Mouse (Mus musculus) kidney, postnatal 0 days (tissue): Measurements from ENCODE around the gene Wdfy1. TPM values are rescaled to one million over a fixed set of nuclear protein-coding genes. Genes with fewer than 3 reads are reported as not detected.

Experiments
- ATAC-seq: fragments of 200-750 bp; cut with Nextera tagmentation; replicated peaks from 2 replicates; pipeline ENCODE4 v1.8.0; 2017; ENCODE audit warnings: low read depth, moderate number of reproducible peaks, moderate TSS enrichment, moderate library complexity; ENCODE audit not compliant: low FRiP score
- DNase-seq: peaks from one replicate; pipeline ENCODE4 v3.0.0-alpha.2; 2016; ENCODE audit warnings: low spot score
- H3K27ac ChIP-seq: fragments of 300-500 bp; sonication (generic); 2 replicates; pipeline ENCODE4 v1.5.1; 2014; ENCODE audit warnings: mild to moderate bottlenecking
- H3K27me3 ChIP-seq: fragments of 300-500 bp; sonication (generic); 2 replicates; pipeline ENCODE4 v1.6.1; 2014; ENCODE audit warnings: low read length, mixed read lengths; ENCODE audit not compliant: insufficient read depth
- H3K36me3 ChIP-seq: fragments of 300-500 bp; sonication (generic); 2 replicates; pipeline ENCODE4 v1.6.1; 2014; ENCODE audit warnings: low read length, mixed read lengths; ENCODE audit not compliant: insufficient read depth
- H3K4me1 ChIP-seq: fragments of 300-500 bp; sonication (generic); replicated peaks from 2 replicates; pipeline ENCODE4 v1.6.1; 2014; ENCODE audit warnings: antibody characterized with exemption, low read length, mixed read lengths; ENCODE audit not compliant: insufficient read depth
- H3K4me2 ChIP-seq: fragments of 300-500 bp; sonication (generic); 2 replicates; pipeline ENCODE4 v1.6.1; 2014; ENCODE audit warnings: mild to moderate bottlenecking, low read length, moderate library complexity, mixed read lengths
- H3K4me3 ChIP-seq: fragments of 300-500 bp; sonication (generic); replicated peaks from 2 replicates; pipeline ENCODE4 v1.5.1; 2014; ENCODE audit warnings: low read depth, low read length
- H3K9ac ChIP-seq: fragments of 300-500 bp; sonication (generic); 2 replicates; pipeline ENCODE4 v1.6.1; 2014; ENCODE audit warnings: low read depth, low read length
- H3K9me3 ChIP-seq: fragments of 300-500 bp; sonication (generic); replicated peaks from 2 replicates; pipeline ENCODE4 v1.6.1; 2016; ENCODE audit warnings: low read length, inconsistent platforms, mixed read lengths
- CTCF ChIP-seq: IDR thresholded peaks from 2 replicates; pipeline ENCODE4 v1.5.1; 2016; ENCODE audit warnings: antibody characterized with exemption, low read depth, mild to moderate bottlenecking, moderate library complexity
- WGBS: fragments of 180-500 bp; shearing (Covaris S2); extraction: QIAGEN DNeasy Blood & Tissue Kit; methylation state at CpG from one replicate; pipeline ENCODE4 v1.1.7; 2014; 5-methylcytosine and 5-hydroxymethylcytosine counted together
- polyA plus RNA-seq: library from polyadenylated mRNA; unstranded; fragments of >200 nt; fragmentation: Nextera tagmentation; extraction: Ambion mirVana; gene quantifications from 2 replicates; pipeline ENCODE4 v1.2.1, GENCODE M21; 2015

The Wdfy1 gene
- 48.4 and 49.2 TPM in 2 replicates for polyA plus RNA-seq

- H3K9ac ChIP-seq = peak within 1 kb of the TSS; percentile 78
- H3K9me3 ChIP-seq = no peaks in the 10 kb centered on the region
- under 1% methylated on average over 38 of the region's 38 CpGs for WGBS
Observed at GRCm38 (mm10) chr1:79775927-79776458, at the start of gene Wdfy1, which contains the start of gene Mrpl44. Gene Wdfy1, minus strand, starts transcription at chr1:79776143. Gene Mrpl44, plus strand, starts transcription at chr1:79776018.

GRCm38 (mm10) chr1:79823951-79824633, 48.1 kb upstream of the Wdfy1 start:
- H3K9ac ChIP-seq = no peak overlapping the region
- H3K36me3 ChIP-seq = no peaks in the 10 kb centered on the region
- 0 out of 2 replicates have a peak overlapping the region, but pooled peaks have one; percentile 12 for H3K4me3 ChIP-seq
- H3K4me1 ChIP-seq = peaks cover 4% of the 10 kb centered on the region; the same call in 1 of the 2 replicates
- DNase-seq (peak; percentile 53), ATAC-seq (no peak)
- 38% methylated on average over 14 of the region's 14 CpGs for WGBS
- no peak for TF ChIP-seq CTCF
- no peaks in the 10 kb centered on the region for H3K9me3 ChIP-seq
- H3K4me2 ChIP-seq = peak overlapping the region; percentile 44
- H3K27me3 ChIP-seq = no peaks in the 10 kb centered on the region
- H3K27ac ChIP-seq = peak overlapping the region; percentile 79

More at GRCm38 (mm10) chr1:79775927-79776458, at the start of gene Wdfy1, which contains the start of gene Mrpl44:
- peak within 1 kb of the TSS; percentile 90 for H3K27ac ChIP-seq
- peak; percentile 46; the same call in 1 of the 2 replicates for TF ChIP-seq CTCF
- peak within 1 kb of the TSS; percentile 88 for H3K4me3 ChIP-seq
- H3K36me3 ChIP-seq = peaks cover 13% of the 10 kb centered on the region; the same call in 1 of the 2 replicates
- peak; percentile 99 for ATAC-seq
- DNase-seq = peak; percentile 99
- no peaks in the 10 kb centered on the region for H3K4me1 ChIP-seq
- H3K27me3 ChIP-seq = no peaks in the 10 kb centered on the region
- H3K4me2 ChIP-seq = peak within 1 kb of the TSS; percentile 79

GRCm38 (mm10) chr1:79822806-79823525, 47.0 kb upstream of the Wdfy1 start:
- DNase-seq = peak; percentile 72
- H3K4me2 ChIP-seq = peak overlapping the region; percentile 36
- no peak overlapping the region for H3K4me3 ChIP-seq
- peak overlapping the region; percentile 79; the same call in 1 of the 2 replicates for H3K27ac ChIP-seq
- no peaks in the 10 kb centered on the region for H3K36me3 ChIP-seq
- no peak for TF ChIP-seq CTCF
- H3K9me3 ChIP-seq = no peaks in the 10 kb centered on the region
- 35% methylated on average over 13 of the region's 13 CpGs for WGBS
- peaks cover 4% of the 10 kb centered on the region; the same call in 1 of the 2 replicates for H3K4me1 ChIP-seq
- no peak; the same call in 1 of the 2 replicates for ATAC-seq
- no peak overlapping the region for H3K9ac ChIP-seq
- no peaks in the 10 kb centered on the region for H3K27me3 ChIP-seq

GRCm38 (mm10) chr1:79819296-79819879, 43.4 kb upstream of the Wdfy1 start:
- no peak for ATAC-seq
- Histone ChIP-seq H3K4me1 (peaks cover 4% of the 10 kb centered on the region; the same call in 1 of the 2 replicates), H3K4me2 (no peak overlapping the region), H3K27ac (no peak overlapping the region), H3K36me3 (no peaks in the 10 kb centered on the region), H3K9me3 (no peaks in the 10 kb centered on the region), H3K27me3 (no peaks in the 10 kb centered on the region), H3K9ac (no peak overlapping the region), H3K4me3 (no peak overlapping the region)
- peak; percentile 13; the same call in 1 of the 2 replicates for TF ChIP-seq CTCF
- 87% methylated on average over 11 of the region's 11 CpGs for WGBS
- no peak for DNase-seq

GRCm38 (mm10) chr1:79815446-79815845, 39.5 kb upstream of the Wdfy1 start:
- DNase-seq (no peak), ATAC-seq (no peak)
- H3K4me3 ChIP-seq = no peak overlapping the region
- no peaks in the 10 kb centered on the region for H3K36me3 ChIP-seq
- 84% methylated on average over 3 of the region's 3 CpGs for WGBS
- H3K4me1 ChIP-seq = no peaks in the 10 kb centered on the region
- H3K27me3 ChIP-seq = no peaks in the 10 kb centered on the region
- no peaks in the 10 kb centered on the region for H3K9me3 ChIP-seq
- H3K9ac ChIP-seq = no peak overlapping the region
- H3K27ac ChIP-seq = no peak overlapping the region
- H3K4me2 ChIP-seq = no peak overlapping the region
- no peak for TF ChIP-seq CTCF

GRCm38 (mm10) chr1:79809447-79809846, 33.5 kb upstream of the Wdfy1 start:
- TF ChIP-seq CTCF = no peak
- Histone ChIP-seq H3K9me3 (no peaks in the 10 kb centered on the region), H3K9ac (no peak overlapping the region), H3K4me1 (no peaks in the 10 kb centered on the region), H3K27ac (no peak overlapping the region), H3K36me3 (no peaks in the 10 kb centered on the region), H3K27me3 (no peaks in the 10 kb centered on the region), H3K4me3 (no peak overlapping the region), H3K4me2 (no peak overlapping the region)
- 84% methylated on average over 3 of the region's 3 CpGs for WGBS
- ATAC-seq (no peak), DNase-seq (no peak)
